Mouse (Mus musculus): ENCODE measurements around the gene Ccdc60.

Gene Ccdc60

GRCm38 (mm10) chr5:116271511-116272227, 17.1 kb downstream of the Ccdc60 start:
- no peak for DNase-seq (ENCODE audit: low spot score)

GRCm38 (mm10) chr5:116269212-116270145, 19.3 kb downstream of the Ccdc60 start:
- DNase-seq (ENCODE audit: low spot score), result no peak

GRCm38 (mm10) chr5:116262689-116263088, 26.1 kb downstream of the Ccdc60 start:
- DNase-seq (ENCODE audit: low spot score), result no peak

DNA sequence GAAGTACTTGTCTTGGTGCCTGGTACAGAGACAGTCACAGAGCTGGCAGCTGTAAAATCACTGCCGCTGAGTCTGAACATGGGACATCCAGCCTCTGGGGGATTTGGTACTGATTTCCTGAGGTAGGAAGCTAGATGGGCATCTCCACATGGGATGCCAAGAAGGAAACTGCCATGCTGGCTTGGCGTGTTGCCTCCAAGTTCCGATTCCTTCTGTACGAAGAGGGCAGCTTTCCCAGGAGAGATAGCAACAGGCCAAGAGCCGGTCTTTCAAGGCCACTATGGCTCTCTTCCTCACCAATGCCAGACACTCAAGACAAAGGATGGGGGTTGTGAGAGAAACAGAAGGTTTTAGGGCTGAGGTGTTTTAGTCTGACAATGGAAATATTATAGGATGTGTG, 26.8 kb downstream of the Ccdc60 start:
- DNase-seq (ENCODE audit: low spot score), result no peak

GRCm38 (mm10) chr5:116260356-116260755, 28.4 kb downstream of the Ccdc60 start:
- DNase-seq (ENCODE audit: low spot score), result no peak

GRCm38 (mm10) chr5:116258321-116258860, 30.4 kb downstream of the Ccdc60 start:
- DNase-seq (ENCODE audit: low spot score), result no peak

GRCm38 (mm10) chr5:116253914-116254313, 34.9 kb downstream of the Ccdc60 start:
- no peak for DNase-seq (ENCODE audit: low spot score)

- no peak for DNase-seq (ENCODE audit: low spot score)
Measured at GRCm38 (mm10) chr5:116252186-116252585, 36.6 kb downstream of the Ccdc60 start.

- DNase-seq (ENCODE audit: low spot score), result no peak
Measured at GRCm38 (mm10) chr5:116246642-116247041, 42.1 kb downstream of the Ccdc60 start.

DNA sequence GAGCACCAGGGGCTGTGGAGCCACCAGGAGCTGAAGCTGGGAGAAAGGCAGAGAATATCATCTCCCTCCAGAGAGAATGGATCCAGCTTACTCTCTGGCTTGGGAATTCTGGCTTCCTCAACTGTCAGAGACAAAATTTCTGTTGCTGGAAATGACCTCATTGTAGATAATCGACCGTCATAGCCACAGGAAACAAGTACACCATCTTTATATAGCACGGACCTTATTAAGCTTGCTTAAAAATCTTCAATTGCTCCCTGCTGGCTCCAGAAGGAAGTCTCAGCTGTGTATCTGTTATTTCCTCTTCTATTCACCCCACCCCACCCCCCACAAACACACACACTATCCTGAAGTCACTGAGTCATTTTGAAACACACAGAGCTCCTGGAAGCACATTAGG, 44.3 kb downstream of the Ccdc60 start:
- DNase-seq (ENCODE audit: low spot score), result no peak

DNA sequence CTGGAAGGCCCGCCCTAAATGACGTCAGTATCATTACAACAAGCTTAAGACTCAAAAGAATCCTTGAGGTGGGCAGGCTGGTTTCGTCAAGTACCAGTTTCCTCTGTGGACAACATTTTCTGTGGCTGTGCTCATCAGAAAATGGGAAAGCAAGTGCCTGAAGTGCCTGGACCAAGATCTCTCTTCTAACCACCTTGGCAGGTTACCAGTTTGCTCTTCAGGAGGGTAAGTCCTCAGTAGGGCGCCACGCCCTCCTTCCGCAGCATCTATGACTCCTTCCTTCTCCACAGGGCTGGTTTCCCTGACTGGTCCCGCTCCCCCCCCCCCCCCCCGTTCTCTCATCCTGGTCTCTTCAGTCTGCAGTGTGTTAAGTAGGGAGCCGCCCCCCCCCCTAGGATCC, 45.2 kb downstream of the Ccdc60 start:
- DNase-seq (ENCODE audit: low spot score), result no peak

GRCm38 (mm10) chr5:116231841-116232643, 56.7 kb downstream of the Ccdc60 start:
- no peak for DNase-seq (ENCODE audit: low spot score)

DNA sequence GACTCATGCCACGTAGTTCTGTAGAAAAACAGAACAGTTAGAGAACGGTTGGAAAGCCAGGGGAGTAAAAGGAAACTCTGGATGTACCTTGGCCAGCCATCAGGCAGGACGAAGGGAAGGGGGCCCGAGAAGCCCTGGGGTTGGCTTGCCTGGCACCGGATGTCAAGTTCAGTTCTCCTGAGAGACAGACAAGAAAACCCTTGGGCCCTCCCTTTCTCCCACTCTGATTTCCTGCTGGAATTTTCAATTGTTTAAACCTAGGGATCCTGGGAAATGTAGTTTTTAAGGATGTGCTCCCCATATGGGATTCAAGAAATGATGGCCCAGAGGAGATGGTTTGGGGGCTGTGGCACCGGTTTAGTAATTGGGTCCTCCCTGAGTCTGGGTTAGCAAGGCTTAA, 60.4 kb downstream of the Ccdc60 start:
- DNase-seq (ENCODE audit: low spot score), result no peak

DNA sequence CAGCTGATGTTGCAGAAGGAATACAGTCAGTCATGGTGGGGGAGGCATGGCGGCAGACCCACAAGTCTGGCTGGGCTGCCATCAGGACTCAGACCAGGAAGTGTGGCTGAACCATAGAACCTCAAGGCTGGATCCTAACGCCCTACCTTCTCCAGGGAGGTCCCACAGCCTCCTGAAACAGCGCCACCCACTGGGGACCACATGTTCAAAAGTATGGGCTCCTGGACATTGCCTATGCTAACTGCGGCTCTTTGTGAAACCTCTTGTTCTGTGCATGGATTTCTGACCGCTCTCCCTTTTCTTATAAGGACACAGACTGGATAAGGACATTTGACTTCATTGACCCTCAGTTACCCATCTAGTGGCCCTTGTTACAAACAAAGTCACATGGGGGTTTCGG, 64.8 kb downstream of the Ccdc60 start:
- no peak for DNase-seq (ENCODE audit: low spot score)

DNA sequence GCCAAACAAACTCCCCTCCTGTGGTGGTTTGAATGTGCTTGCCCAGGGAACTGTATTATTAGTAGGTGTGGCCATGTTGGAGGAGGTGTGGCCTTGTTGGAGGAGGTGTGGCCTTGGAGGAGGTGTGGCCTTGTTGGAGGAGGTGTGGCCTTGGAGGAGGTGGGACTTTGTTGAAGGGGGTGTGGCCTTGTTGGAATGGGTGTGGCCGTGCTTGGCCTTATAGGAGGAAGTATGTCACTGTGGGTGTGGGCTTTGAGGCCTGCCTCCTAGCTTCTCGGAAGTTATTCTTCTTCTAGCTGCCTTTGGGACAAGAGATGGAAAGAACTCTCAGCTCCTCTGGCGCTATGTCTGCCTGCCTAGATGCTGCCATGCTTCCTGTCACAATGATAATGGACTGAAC, 66.9 kb downstream of the Ccdc60 start:
- no peak for DNase-seq (ENCODE audit: low spot score)

GRCm38 (mm10) chr5:116219288-116219687, 69.5 kb downstream of the Ccdc60 start:
- no peak for DNase-seq (ENCODE audit: low spot score)

GRCm38 (mm10) chr5:116212706-116213105, 76.1 kb downstream of the Ccdc60 start:
- no peak for DNase-seq (ENCODE audit: low spot score)

DNA sequence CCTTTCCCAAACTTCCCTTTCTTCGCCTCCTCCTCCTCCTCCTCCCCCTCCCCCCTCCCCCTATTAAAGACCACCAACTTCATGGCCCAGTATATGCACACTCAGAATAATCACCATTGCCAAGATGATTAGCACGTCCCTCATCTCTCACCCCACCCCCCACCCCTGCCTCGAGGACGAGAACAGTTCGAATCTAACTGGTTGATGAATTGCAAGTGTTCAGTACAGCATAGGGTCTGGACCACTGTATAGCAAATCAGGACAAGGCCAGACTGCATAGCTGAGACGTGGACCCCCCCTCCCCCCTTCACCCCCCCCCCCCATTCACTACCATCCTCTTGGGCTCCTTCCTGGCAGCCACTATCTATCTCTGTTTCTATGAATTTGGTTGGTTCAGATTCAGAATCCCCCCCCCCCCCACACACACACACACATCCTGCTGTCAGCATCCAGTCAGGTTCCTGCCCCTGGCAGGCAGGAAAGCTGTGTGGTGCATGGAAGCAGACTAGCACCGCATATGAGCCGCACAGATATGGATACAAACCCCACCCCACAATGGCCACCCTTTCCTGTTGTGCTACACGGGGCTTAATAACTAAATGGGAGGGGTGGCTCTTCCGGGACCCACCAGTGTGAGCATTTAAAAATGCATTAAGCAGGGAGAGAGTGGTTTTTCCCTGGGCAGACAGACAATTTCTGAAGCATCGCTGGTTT, 79.2 kb downstream of the Ccdc60 start:
- DNase-seq (ENCODE audit: low spot score), result no peak

DNA sequence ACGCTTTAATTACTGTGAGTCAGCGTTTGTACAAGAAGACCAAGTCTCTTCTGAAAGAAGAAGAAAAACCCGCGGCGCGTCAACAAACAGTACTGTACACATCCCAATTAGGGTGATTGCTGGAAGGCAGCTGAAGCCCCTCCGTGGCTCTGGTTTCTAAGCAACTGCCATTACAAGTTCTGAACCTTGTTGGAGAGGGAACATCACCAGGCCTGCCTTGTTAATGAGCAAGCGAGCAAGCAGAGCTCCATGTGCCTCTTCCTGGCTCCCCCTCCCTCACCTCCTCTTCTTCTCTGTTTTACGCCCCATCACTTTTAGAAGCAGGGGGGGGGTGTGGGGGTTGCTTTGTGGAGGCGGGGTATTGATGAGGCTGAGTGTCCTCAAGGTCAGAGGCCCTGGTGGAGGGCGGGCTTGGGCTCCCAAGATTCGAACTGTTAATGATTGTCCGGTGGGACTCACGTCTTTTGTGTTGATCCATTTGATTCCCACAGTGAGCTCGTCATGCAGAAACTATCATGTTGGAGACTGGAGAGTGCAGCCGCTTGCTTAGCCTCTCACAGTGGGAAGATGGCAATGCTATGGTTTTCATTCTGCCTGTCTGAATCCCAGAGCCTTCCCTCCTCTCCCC, 79.9 kb downstream of the Ccdc60 start:
- no peak for DNase-seq (ENCODE audit: low spot score)

DNA sequence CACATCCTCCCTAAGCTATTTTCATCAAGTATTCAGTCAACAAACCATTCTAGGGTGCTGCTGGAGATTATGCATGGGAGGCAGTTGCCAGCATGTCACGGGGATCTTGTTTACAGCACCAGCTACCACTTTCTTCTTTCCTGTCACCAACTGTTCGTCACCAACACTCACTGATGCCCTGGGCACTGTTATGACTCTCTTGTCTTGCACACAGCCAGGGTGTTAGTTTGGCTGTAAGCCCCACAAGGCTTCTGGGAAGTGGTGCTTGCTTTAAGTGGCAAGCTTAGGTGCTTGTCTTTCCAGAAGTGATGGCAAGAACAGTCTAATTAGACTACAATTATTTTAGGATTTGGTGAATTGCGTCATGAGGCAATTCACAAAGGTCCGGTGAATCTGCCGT, 86.1 kb downstream of the Ccdc60 start:
- no peak for DNase-seq (ENCODE audit: low spot score)

- no peak for DNase-seq (ENCODE audit: low spot score)
Measured at GRCm38 (mm10) chr5:116194499-116194898, 94.3 kb downstream of the Ccdc60 start.
